Comparison of ENCODE assay signal across 19 mouse cellular contexts in the genomic region with DNA sequence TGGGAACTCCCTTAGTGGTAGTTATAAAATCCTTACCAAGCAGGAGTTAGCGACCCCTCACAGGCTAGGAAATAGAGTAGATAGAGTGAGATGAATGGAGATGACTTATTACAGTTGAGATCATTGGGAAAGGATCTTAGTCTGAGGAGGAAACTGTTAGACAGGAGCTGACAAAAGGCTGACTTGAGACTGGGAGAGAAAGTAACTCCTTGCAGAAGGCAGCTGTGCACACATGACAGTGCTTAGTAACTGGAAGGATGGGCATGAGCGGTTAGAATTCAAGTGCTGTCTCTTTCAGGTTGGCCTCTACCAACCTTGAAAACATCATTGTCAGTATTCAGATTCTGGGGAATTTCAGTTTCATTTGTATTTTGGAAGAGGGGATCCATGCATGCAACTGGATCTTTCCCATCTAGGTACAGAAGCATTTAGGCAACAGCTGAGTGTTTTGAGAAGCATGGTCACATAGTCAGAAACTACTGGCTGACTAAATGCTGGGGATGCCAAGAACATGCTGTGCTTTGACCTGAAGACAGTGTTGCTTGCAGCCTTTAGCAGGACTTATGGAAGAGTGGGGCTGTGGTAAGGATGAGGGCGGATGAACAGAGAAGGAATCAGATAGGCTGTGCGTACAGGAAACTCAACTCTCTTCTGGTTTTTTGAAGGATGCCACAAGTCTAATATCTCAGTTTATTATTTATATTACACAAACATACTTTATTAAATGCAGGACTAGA. TPM values are rescaled to one million over a fixed set of nuclear protein-coding genes. Genes with fewer than 3 reads are reported as not detected.
DNase-seq lines count a peak whose midpoint lies in the region; ATAC-seq and TF ChIP-seq lines count a peak whose summit lies in the region.
"Had no signal": no experiment of that assay in that cellular context is flagged by ENCODE, and none has a peak within 500 bp of the region (broad histone marks: within the 10 kb centered on the region; RNA-seq: fewer than 3 reads in every experiment).

No protein-coding gene starts in this region.

- no peak overlapping the region for H3K9ac ChIP-seq in heart, embryonic 11.5 days (ENCODE audit: low read depth, low read length)
- H3K9ac ChIP-seq in liver, adult 2 months (ENCODE audit: low read depth, low read length): no peak overlapping the region
- no peak overlapping the region for H3K9ac ChIP-seq in liver, embryonic 12.5 days
- no peak overlapping the region for H3K9ac ChIP-seq in lung, postnatal 0 days (replicated peaks; ENCODE audit: low read depth)
- no peak overlapping the region for H3K9ac ChIP-seq in hindbrain, postnatal 0 days (replicated peaks; ENCODE audit: low read length)
- H3K9ac ChIP-seq: embryonic facial prominence, embryonic 13.5 days; heart, embryonic 15.5 days had no signal

- TF ChIP-seq CTCF in liver, adult 2 months (IDR thresholded peaks at IDR 0.05; ENCODE audit: low read depth, low read length): no peak
- no peak for TF ChIP-seq CTCF in lung, postnatal 0 days (IDR thresholded peaks at IDR 0.05)
- TF ChIP-seq CTCF in hindbrain, postnatal 0 days (IDR thresholded peaks at IDR 0.05; ENCODE audit: low read depth): no peak

- peak; percentile 95 for DNase-seq in heart, adult 11 months
- peak; percentile 59 for DNase-seq in liver, adult 2 months (ENCODE audit: extremely low read depth, low read depth, low spot score)
- peak; percentile 43 for DNase-seq in NIH3T3 (ENCODE audit: low read depth)
- DNase-seq in lung, postnatal 0 days (ENCODE audit: low spot score): peak; percentile 85
- DNase-seq in hindbrain, postnatal 0 days (ENCODE audit: low spot score): no peak
- DNase-seq in thymus, postnatal 0 days (ENCODE audit: low spot score): no peak
- DNase-seq: adrenal gland, postnatal 25 days; cerebellum, adult 11-12 months; kidney, adult 18-20 months; retina, postnatal 1 day; thymus, postnatal 25 days had no signal

- H3K4me1 ChIP-seq in heart, embryonic 11.5 days (ENCODE audit: control insufficient read depth, insufficient read depth, low read length): no peaks in the 10 kb centered on the region
- H3K4me1 ChIP-seq in liver, adult 2 months (ENCODE audit: control insufficient read depth, insufficient read depth, low read length): peaks cover 23% of the 10 kb centered on the region
- no peaks in the 10 kb centered on the region for H3K4me1 ChIP-seq in liver, embryonic 12.5 days
- no peaks in the 10 kb centered on the region for H3K4me1 ChIP-seq in lung, postnatal 0 days (ENCODE audit: insufficient read depth, low read depth, low read length)
- H3K4me1 ChIP-seq in hindbrain, postnatal 0 days (ENCODE audit: insufficient read depth, low read length): no peaks in the 10 kb centered on the region
- H3K4me1 ChIP-seq: heart, embryonic 15.5 days had no signal

- no peaks in the 10 kb centered on the region for H3K27me3 ChIP-seq in heart, embryonic 11.5 days (ENCODE audit: control insufficient read depth, insufficient read depth, low read length)
- no peaks in the 10 kb centered on the region for H3K27me3 ChIP-seq in liver, adult 2 months (ENCODE audit: control insufficient read depth, insufficient read depth, low read length)
- H3K27me3 ChIP-seq in liver, embryonic 12.5 days (replicated peaks): no peaks in the 10 kb centered on the region
- no peaks in the 10 kb centered on the region for H3K27me3 ChIP-seq in lung, postnatal 0 days (replicated peaks; ENCODE audit: insufficient read depth, low read length)
- H3K27me3 ChIP-seq in hindbrain, postnatal 0 days (ENCODE audit: insufficient read depth, low read length): no peaks in the 10 kb centered on the region
- H3K27me3 ChIP-seq: embryonic facial prominence, embryonic 13.5 days; heart, embryonic 15.5 days had no signal

- no peak for TF ChIP-seq POLR2A in liver, adult 2 months (IDR thresholded peaks at IDR 0.05; ENCODE audit: extremely low read depth, insufficient read depth, low read length)

- no peaks in the 10 kb centered on the region; the same call in 1 of the 2 replicates for H3K36me3 ChIP-seq in heart, embryonic 11.5 days (ENCODE audit: control insufficient read depth, insufficient read depth, low read length)
- H3K36me3 ChIP-seq in liver, adult 2 months (ENCODE audit: control insufficient read depth, insufficient read depth, low read length): no peaks in the 10 kb centered on the region; the same call in 1 of the 2 replicates
- peaks cover 30% of the 10 kb centered on the region for H3K36me3 ChIP-seq in liver, embryonic 12.5 days
- H3K36me3 ChIP-seq in lung, postnatal 0 days (ENCODE audit: insufficient read depth, low read length): no peaks in the 10 kb centered on the region
- no peaks in the 10 kb centered on the region; the same call in 1 of the 2 replicates for H3K36me3 ChIP-seq in hindbrain, postnatal 0 days (ENCODE audit: insufficient read depth, low read length)

- H3K4me3 ChIP-seq in heart, embryonic 11.5 days (ENCODE audit: low read depth, low read length): no peak overlapping the region
- no peak overlapping the region for H3K4me3 ChIP-seq in liver, adult 2 months (ENCODE audit: insufficient read depth, low read depth, low read length)
- no peak overlapping the region for H3K4me3 ChIP-seq in liver, embryonic 12.5 days
- no peak overlapping the region for H3K4me3 ChIP-seq in lung, postnatal 0 days (ENCODE audit: low read depth, low read length)
- no peak overlapping the region for H3K4me3 ChIP-seq in hindbrain, postnatal 0 days (ENCODE audit: low read length)
- H3K4me3 ChIP-seq: embryonic facial prominence, embryonic 13.5 days; heart, embryonic 15.5 days had no signal

- no peak for ATAC-seq in heart, embryonic 11.5 days (replicated peaks; ENCODE audit: insufficient number of reproducible peaks, low FRiP score, low TSS enrichment)
- ATAC-seq in liver, embryonic 12.5 days: no peak
- ATAC-seq in lung, postnatal 0 days: peak; percentile 91
- no peak for ATAC-seq in hindbrain, postnatal 0 days
- ATAC-seq: forebrain, embryonic 14.5 days; midbrain, embryonic 16.5 days had no signal

- H3K27ac ChIP-seq in heart, embryonic 11.5 days (ENCODE audit: low read depth, low read length): no peak overlapping the region
- H3K27ac ChIP-seq in liver, adult 2 months (replicated peaks; ENCODE audit: insufficient read depth, low read depth, low read length): no peak overlapping the region
- no peak overlapping the region for H3K27ac ChIP-seq in liver, embryonic 12.5 days
- H3K27ac ChIP-seq in lung, postnatal 0 days (ENCODE audit: low read length): peak overlapping the region; percentile 38; the same call in 1 of the 2 replicates
- no peak overlapping the region for H3K27ac ChIP-seq in hindbrain, postnatal 0 days
- H3K27ac ChIP-seq: embryonic facial prominence, embryonic 13.5 days; heart, embryonic 15.5 days had no signal

- H3K9me3 ChIP-seq in heart, embryonic 11.5 days (replicated peaks; ENCODE audit: control insufficient read depth, low read length): no peaks in the 10 kb centered on the region
- H3K9me3 ChIP-seq in liver, embryonic 12.5 days (replicated peaks): no peaks in the 10 kb centered on the region
- H3K9me3 ChIP-seq in lung, postnatal 0 days (ENCODE audit: low read length): no peaks in the 10 kb centered on the region
- no peaks in the 10 kb centered on the region for H3K9me3 ChIP-seq in hindbrain, postnatal 0 days (ENCODE audit: low read length)
- H3K9me3 ChIP-seq: embryonic facial prominence, embryonic 13.5 days; heart, embryonic 15.5 days had no signal

- H3K79me2 ChIP-seq in liver, adult 2 months (ENCODE audit: control insufficient read depth, insufficient read depth, low read length): peaks cover 21% of the 10 kb centered on the region

- 94% methylated on average over 4 of the region's 4 CpGs for WGBS in heart, embryonic 11.5 days (ENCODE audit: insufficient replicate concordance)
- WGBS in liver, adult 2 months: 82% methylated on average over 4 of the region's 4 CpGs
- WGBS in liver, embryonic 12.5 days (ENCODE audit: insufficient replicate concordance): 84% methylated on average over 4 of the region's 4 CpGs
- 68% methylated on average over 4 of the region's 4 CpGs for WGBS in lung, postnatal 0 days
- 94% methylated on average over 4 of the region's 4 CpGs for WGBS in hindbrain, postnatal 0 days

- peak; percentile 65 for TF ChIP-seq EP300 in lung, postnatal 0 days (IDR thresholded peaks at IDR 0.05)

- no peak overlapping the region for H3K4me2 ChIP-seq in heart, embryonic 11.5 days
- H3K4me2 ChIP-seq in liver, embryonic 12.5 days: no peak overlapping the region
- no peak overlapping the region for H3K4me2 ChIP-seq in lung, postnatal 0 days (replicated peaks; ENCODE audit: low read depth, low read length)
- no peak overlapping the region for H3K4me2 ChIP-seq in hindbrain, postnatal 0 days (ENCODE audit: low read depth, low read length)
- H3K4me2 ChIP-seq: embryonic facial prominence, embryonic 13.5 days; heart, embryonic 15.5 days had no signal

RNA-seq across cellular contexts. Expression of a gene that starts 46.2 kb away (rescaled TPM):
- polyA plus RNA-seq in heart, embryonic 11.5 days (2014; fragmentation: Nextera tagmentation; extraction: Ambion mirVana): 0.14 and 0.24 TPM in 2 replicates
- 0.74 and 1.1 TPM in 2 replicates for total RNA-seq in liver, adult 2 months (2014; rRNA removed)
- polyA plus RNA-seq in liver, adult 2 months (2012; rRNA removed): 2.3 and 4.3 TPM in 2 replicates
- 0.08 and 0.11 TPM in 2 replicates for polyA plus RNA-seq in liver, embryonic 12.5 days (2016; fragmentation: Nextera tagmentation; extraction: Ambion mirVana)
- polyA plus RNA-seq in lung, postnatal 0 days (2015; fragmentation: Nextera tagmentation; extraction: Ambion mirVana): 0.60 and 0.64 TPM in 2 replicates
- 0.72 and 0.78 TPM in 2 replicates for total RNA-seq in hindbrain, postnatal 0 days (2014; rRNA removed)
- 0.18 TPM in 1 of 2 replicates, not detected in the other for polyA plus RNA-seq in hindbrain, postnatal 0 days (2015; fragmentation: Nextera tagmentation; extraction: Ambion mirVana)
- polyA plus RNA-seq in thymus, postnatal 0 days (2015; fragmentation: Nextera tagmentation; extraction: Ambion mirVana): 0.43 and 0.68 TPM in 2 replicates
- total RNA-seq: hematopoietic stem cell, adult 5-6 weeks; megakaryocyte-erythroid progenitor cell, adult 5-6 weeks had no signal

RNA-seq across cellular contexts. Expression of a gene that starts 47.9 kb away (rescaled TPM):
- polyA plus RNA-seq in heart, embryonic 11.5 days (2014; fragmentation: Nextera tagmentation; extraction: Ambion mirVana): 13.1 and 17.7 TPM in 2 replicates
- total RNA-seq in liver, adult 2 months (2014; rRNA removed): 11.9 and 14.7 TPM in 2 replicates
- 2.4 TPM in 2 replicates for polyA plus RNA-seq in liver, adult 2 months (2012; rRNA removed)
- polyA plus RNA-seq in liver, embryonic 12.5 days (2016; fragmentation: Nextera tagmentation; extraction: Ambion mirVana): 13.9 and 15.7 TPM in 2 replicates
- 14.3 and 19.8 TPM in 2 replicates for polyA plus RNA-seq in lung, postnatal 0 days (2015; fragmentation: Nextera tagmentation; extraction: Ambion mirVana)
- 7.2 and 8.1 TPM in 2 replicates for total RNA-seq in hindbrain, postnatal 0 days (2014; rRNA removed)
- polyA plus RNA-seq in hindbrain, postnatal 0 days (2015; fragmentation: Nextera tagmentation; extraction: Ambion mirVana): 8.8 and 10.5 TPM in 2 replicates
- polyA plus RNA-seq in thymus, postnatal 0 days (2015; fragmentation: Nextera tagmentation; extraction: Ambion mirVana): 24.5 and 26.9 TPM in 2 replicates

Comparison
In these comparisons a context has a peak if more than half of its experiments do, and no peak if none do; other contexts are left out.
1. DNase-seq: peak in heart, adult 11 months (single experiment), liver, adult 2 months (single experiment), NIH3T3 (single experiment) and lung, postnatal 0 days (single experiment); none in hindbrain, postnatal 0 days (single experiment) and thymus, postnatal 0 days (single experiment).